Mouse (Mus musculus) bone marrow, adult 2 months (tissue): ENCODE results near the gene Ube2v1. TPM values are rescaled to one million over a fixed set of nuclear protein-coding genes. Genes with fewer than 3 reads are reported as not detected.

Experiments used
- H3K27ac ChIP-seq: fragments of 200-500 bp; 2 replicates; pipeline ENCODE4 v1.5.1; 2012; ENCODE audit warnings: low read depth, mild to moderate bottlenecking, control low read depth, inconsistent platforms, low read length; ENCODE audit not compliant: control insufficient read depth, poor library complexity, insufficient read depth
- H3K4me1 ChIP-seq: fragments of 200-500 bp; 2 replicates; pipeline ENCODE4 v1.6.1; 2011; ENCODE audit warnings: low read length; ENCODE audit not compliant: control insufficient read depth, insufficient read depth
- H3K4me3 ChIP-seq: fragments of 200-500 bp; replicated peaks from 2 replicates; pipeline ENCODE3; 2011; ENCODE audit warnings: mild to moderate bottlenecking, low read depth, low read length, control low read depth; ENCODE audit not compliant: control insufficient read depth
- CTCF ChIP-seq: fragments of 200-500 bp; IDR thresholded peaks from 2 replicates; pipeline ENCODE4 v1.5.1; 2011; ENCODE audit warnings: low read length, control low read depth; ENCODE audit not compliant: control insufficient read depth, insufficient read depth
- POLR2A ChIP-seq: fragments of 200-500 bp; IDR thresholded peaks from 2 replicates; pipeline ENCODE4 v1.6.1; 2011; ENCODE audit warnings: low read depth, mild to moderate bottlenecking, control low read depth, low read length, borderline replicate concordance; ENCODE audit not compliant: control insufficient read depth
- WGBS: fragments of 180-500 bp; shearing (Covaris S2); methylation state at CpG from one replicate; pipeline ENCODE4 v1.1.7; 2018; 5-methylcytosine and 5-hydroxymethylcytosine counted together
- polyA plus RNA-seq: library from polyadenylated mRNA; stranded (reverse); fragments of >200 nt; gene quantifications from 2 replicates; pipeline ENCODE4 v1.2.4, GENCODE M21; 2011; ENCODE audit warnings: low replicate concordance; ENCODE audit not compliant: missing spikeins, insufficient read depth, insufficient read length

Ube2v1 gene
- polyA plus RNA-seq, 1 experiment = 124 TPM

GRCm38 (mm10) chr2:167606745-167607123, 25.2 kb downstream of the Ube2v1 start:
- TF ChIP-seq POLR2A (no peak), CTCF (no peak)
- Histone ChIP-seq H3K4me1 (no peaks in the 10 kb centered on the region; the same call in 1 of the 2 replicates), H3K4me3 (no peak overlapping the region), H3K27ac (no peak overlapping the region)
- WGBS = 64% methylated on average over 4 of the region's 4 CpGs

GRCm38 (mm10) chr2:167605817-167606744, 25.8 kb downstream of the Ube2v1 start:
- TF ChIP-seq CTCF = no peak
- no peak for TF ChIP-seq POLR2A
- WGBS = 73% methylated on average over 17 of the region's 17 CpGs
- Histone ChIP-seq H3K27ac (no peak overlapping the region), H3K4me3 (no peak overlapping the region), H3K4me1 (no peaks in the 10 kb centered on the region; the same call in 1 of the 2 replicates)

- WGBS = 50% methylated on average over 11 of the region's 11 CpGs
- H3K27ac ChIP-seq = no peak overlapping the region
- H3K4me1 ChIP-seq = no peaks in the 10 kb centered on the region; the same call in 1 of the 2 replicates
- H3K4me3 ChIP-seq = no peak overlapping the region
- TF ChIP-seq CTCF (peak; percentile 99), POLR2A (no peak)
These were observed 26.6 kb downstream of the Ube2v1 start for GRCm38 (mm10) chr2:167605178-167605794.

- Histone ChIP-seq H3K27ac (no peak overlapping the region), H3K4me3 (no peak overlapping the region), H3K4me1 (no peaks in the 10 kb centered on the region)
- TF ChIP-seq POLR2A (no peak), CTCF (peak; percentile 28; the same call in 1 of the 2 replicates)
- WGBS = 79% methylated on average over 5 of the region's 5 CpGs
These were observed 28.9 kb downstream of the Ube2v1 start for GRCm38 (mm10) chr2:167602978-167603377.

- TF ChIP-seq CTCF (no peak), POLR2A (no peak)
- Histone ChIP-seq H3K27ac (no peak overlapping the region), H3K4me3 (no peak overlapping the region), H3K4me1 (no peaks in the 10 kb centered on the region)
- 79% methylated on average over 2 of the region's 2 CpGs for WGBS
These were observed 29.5 kb downstream of the Ube2v1 start for GRCm38 (mm10) chr2:167602364-167602763.

GRCm38 (mm10) chr2:167600481-167600995, 31.4 kb downstream of the Ube2v1 start:
- Histone ChIP-seq H3K4me1 (no peaks in the 10 kb centered on the region), H3K27ac (no peak overlapping the region; the same call in 1 of the 2 replicates), H3K4me3 (no peak overlapping the region)
- WGBS = 78% methylated on average over 8 of the region's 8 CpGs
- TF ChIP-seq POLR2A (no peak), CTCF (no peak)

GRCm38 (mm10) chr2:167599917-167600316, 32.0 kb downstream of the Ube2v1 start:
- TF ChIP-seq POLR2A (no peak), CTCF (no peak)
- Histone ChIP-seq H3K27ac (no peak overlapping the region), H3K4me1 (no peaks in the 10 kb centered on the region), H3K4me3 (no peak overlapping the region)
- WGBS = 69% methylated on average over 6 of the region's 6 CpGs

- H3K4me1 ChIP-seq = no peaks in the 10 kb centered on the region
- H3K4me3 ChIP-seq = no peak overlapping the region
- WGBS = 82% methylated on average over 5 of the region's 5 CpGs
- no peak overlapping the region for H3K27ac ChIP-seq
- TF ChIP-seq CTCF = no peak
- no peak for TF ChIP-seq POLR2A
These were observed 32.7 kb downstream of the Ube2v1 start for GRCm38 (mm10) chr2:167599195-167599594.
